Mouse (Mus musculus): Measurements from ENCODE around the gene Ankrd35. TPM values are rescaled to one million over a fixed set of nuclear protein-coding genes. Genes with fewer than 3 reads are reported as not detected.

Ankrd35 gene
- total RNA-seq (2023), result under 1 TPM in 1 of 2 experiments, not detected in 1; 0.18 TPM

DNA sequence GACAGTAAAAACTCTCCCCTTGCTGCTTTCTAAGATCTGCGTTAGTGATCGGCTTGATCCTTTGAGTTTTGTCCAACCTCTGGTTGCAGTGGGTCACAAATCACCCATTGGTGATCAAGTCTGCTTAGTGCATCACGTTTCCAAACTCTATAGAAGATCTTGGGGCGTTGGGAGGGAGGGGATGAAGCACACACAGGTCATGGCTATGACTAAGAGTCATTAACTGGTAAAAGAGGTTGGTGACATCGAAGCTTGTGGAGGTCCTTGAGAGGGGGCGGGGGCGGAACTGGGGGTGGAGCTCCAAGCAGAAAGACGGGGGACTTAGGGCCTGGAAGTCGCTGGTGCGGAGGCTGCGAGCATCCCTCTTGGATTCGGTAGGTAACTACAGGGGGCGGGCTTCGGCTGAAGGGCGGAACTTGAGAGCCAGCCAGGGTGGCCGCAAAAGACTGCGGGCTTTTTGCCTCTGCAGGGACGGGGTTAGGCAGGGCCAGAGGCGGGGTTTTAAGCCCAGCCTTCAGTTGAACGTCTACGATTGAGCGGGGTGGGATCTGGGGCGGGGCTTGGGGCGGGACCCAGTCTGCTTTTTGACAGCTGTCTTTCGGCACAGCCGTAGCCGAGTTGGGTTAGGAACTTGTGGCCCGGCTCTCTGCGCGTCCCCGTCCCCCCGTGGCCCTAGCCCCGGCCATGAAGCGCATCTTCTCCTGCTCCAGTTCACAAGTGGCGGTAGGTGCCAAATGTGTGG is at the start of gene Ankrd35:
TSS of gene Ankrd35 (plus strand) at position 405 of the 742 bp plus-strand sequence.

DNA sequence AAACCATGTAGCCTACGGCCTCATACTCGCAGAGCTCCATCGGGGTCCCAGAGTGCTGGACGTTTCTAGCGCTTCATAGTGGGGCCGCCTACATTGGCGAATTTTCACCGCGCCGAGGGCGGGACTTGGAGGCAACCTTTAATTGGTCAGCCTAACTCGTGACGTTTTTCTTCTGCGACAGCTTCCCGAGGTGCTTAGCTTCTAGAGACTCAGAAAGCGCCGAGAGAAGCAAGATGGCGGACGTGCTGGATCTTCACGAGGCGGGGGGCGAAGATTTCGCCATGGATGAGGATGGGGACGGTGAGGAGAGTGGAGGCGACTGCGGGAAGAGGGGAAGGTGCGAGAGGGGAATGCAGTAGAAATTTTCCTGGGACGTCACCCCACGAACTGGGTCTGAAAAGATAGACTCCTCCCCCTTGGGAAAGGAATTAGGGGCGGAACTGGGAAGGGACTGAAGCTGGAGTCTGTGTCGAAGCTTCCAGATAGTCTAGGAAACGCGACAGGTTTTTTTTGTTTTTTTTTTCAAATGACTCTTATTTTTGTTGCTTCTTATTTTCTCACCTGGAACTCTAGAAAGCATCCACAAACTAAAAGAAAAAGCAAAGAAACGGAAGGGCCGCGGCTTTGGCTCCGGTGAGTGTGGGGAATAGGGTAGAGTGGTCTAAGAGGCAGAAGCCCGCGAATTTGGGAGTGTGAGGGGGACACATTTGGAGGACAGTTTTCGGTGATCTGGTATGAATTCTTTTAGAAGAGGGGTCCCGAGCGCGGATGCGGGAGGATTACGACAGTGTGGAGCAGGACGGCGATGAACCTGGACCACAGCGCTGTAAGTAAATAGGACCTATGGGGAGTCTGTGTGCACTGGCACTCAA is 40.0 kb upstream of the Ankrd35 start, which contains the start of gene Rbm8a:
TSS of gene Rbm8a (plus strand) at position 205 of the 872 bp plus-strand sequence.

DNA sequence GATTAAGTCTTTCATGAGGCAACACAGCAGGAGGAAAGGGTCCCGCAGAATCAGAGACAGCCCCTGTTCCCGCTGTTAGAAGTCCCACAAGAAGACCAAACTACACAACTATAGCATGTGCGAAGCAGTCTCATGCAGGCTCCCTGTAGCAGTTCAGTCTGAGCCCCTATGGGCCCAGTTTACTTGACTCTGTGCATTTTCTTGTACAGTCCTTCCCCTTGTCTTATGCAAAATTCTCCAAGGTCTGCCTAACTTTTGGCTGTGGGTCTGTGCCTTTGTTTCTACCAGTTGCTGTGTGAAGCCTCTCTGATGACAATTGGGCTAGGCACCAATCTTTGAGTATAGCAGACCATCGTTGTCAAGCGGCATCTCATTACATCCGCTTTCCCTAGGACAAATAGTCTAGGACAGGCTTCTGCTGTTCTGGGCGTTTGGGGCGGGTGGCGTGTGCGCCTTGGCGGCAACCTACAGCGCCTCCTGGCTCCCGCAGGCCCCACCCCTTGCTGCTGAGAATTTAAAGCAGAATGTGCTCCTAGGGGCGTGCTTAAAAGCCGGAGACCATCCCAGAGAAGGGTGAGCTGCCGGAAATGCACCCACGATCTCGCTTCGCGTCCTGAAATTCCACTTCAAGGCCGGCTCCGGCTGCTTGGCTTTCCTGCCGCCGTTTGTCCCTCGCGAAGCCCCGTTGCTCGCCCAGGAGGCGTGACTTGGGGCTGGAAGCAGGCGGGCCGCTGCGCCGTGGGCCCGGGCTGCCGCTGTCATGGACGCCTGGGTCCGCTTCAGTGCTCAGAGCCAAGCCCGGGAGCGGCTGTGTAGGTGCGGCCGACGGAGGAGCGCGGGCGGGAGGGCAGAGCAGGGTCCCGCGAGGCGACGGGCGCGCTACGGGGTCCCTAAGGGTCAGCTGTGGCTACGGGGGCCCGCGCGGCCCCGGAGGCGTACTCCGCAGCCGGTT is 34.7 kb upstream of the Ankrd35 start, which contains the start of the genes Pex11b and Gm42957:
TSS of gene Pex11b (plus strand) at position 449 of the 952 bp plus-strand sequence.
TSS of gene Gm42957 (plus strand) at position 547 of the 952 bp plus-strand sequence.

DNA sequence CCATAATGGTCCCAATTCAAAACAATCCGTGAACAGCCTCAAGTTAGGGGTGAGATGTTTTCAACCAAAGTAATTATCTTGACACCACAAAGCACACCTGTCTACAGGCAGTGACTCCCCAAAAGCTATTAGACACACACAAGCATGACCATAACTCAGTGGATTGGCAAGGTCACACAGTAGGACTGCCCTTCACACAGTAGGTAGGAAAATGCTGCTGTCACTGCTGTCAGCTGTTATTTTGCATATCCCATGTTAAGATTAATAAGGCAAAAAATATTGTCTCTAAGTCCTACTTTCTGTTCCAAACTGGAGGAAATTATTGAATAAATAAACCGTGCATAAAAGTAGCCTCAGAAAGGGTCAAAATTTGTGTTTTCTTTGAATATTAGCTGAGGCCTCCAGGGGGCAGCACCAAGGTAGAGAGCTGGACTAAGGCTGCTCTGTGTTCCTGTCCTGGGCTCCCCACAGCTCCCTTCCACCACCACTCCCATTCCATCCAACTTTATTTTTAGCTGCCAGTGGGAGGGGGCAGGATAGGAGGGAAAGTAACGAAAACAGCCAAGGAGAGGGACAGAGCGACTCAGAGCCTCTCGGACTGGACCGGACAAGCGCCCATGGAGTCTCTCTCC is 24.8 kb upstream of the Ankrd35 start, which contains the start of gene Itga10:
TSS of gene Itga10 (plus strand) at position 567 of the 632 bp plus-strand sequence.

DNA sequence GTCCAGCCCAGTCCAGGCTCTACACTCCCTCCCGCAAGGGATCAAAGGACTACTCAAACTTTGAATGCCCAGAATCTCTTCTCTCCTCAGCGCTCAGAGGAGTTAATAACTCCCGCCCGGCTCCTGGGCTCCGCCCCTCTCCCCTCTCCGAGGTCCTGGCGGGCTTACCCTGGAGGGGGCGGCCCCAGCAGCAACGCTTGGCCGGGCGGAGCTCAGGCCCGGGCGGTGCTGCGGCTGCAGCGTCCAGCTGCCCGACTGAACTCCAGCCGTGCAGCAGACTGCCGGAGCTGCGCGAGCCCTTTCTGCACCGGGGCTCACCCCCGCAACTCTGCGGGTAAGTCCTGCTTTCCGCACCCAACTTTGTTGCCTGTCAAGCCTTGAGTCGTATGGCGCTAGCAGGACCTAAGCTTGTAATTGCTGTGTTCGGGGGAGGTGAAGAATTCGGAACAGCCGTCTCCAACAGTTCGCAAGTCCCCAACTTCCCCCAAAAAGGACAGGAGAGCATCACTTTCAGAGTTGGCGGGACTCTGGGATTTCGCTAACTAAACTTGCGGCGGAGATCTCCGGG is 26.4 kb downstream of the Ankrd35 start, which contains the start of gene Pias3:
TSS of gene Pias3 (plus strand) at position 187 of the 568 bp plus-strand sequence.

DNA sequence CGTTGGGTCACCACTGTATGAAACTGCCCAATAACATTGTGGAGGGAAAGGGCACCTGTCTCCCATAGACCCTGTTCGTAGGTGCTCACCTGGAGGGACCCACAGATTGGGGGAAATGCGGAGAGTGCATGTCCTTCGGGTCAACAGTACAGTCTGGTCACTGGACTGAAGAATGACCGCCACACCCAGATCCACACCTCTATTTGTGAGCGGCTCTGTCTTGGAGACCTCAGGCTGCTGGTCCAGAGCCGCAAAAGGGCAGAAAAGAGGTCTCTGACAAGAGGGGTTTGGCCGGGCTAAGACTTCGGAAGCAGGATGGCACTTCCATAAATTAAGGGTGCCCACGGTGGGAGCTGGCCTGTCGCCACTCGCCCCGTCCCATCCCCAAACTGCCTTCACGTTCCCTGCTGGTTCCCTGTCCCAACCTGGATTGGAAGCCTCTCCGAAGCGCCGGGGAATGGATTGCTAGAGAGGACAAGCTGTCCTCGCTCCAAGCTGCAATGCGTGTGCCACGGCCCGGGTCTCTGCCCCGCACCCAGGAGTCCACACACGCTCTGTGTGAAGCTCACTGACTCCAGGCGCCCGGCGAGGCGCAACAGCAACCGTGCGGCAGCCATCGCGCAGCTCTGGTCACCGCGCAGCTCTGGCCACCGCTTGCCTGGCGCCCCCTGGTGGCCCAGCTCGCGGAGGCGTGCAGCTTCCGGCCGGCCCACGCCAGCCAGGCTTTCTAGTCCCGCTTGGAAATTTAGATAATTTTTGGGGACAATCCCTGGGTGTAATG is 38.2 kb downstream of the Ankrd35 start, which contains the start of gene Nudt17:
TSS of gene Nudt17 (minus strand) at position 660 of the 781 bp plus-strand sequence.

DNA sequence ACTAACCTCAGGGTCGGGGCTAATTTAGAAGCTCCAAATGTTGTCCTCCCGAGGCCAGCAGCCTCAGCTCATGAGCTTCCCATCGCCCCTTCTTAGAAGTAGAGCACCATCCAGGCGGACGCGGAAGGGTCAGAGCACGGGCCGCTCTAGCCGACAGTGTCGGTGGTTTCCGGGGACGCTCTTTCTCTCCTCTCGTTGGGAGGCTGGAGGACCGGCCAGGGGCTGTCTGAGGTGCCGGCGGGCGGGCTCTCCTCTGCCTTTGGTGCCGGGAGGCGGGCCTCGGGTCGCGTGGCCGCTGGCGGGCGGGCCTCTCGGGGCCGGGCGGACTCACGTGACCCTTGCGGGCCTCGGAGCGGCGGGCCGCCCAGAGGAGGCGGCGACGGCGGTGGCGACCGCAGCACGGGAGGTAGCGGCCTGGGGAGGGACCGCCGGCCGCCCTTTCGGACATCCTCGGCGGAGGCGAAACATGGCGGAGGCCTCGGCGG is 57.5 kb downstream of the Ankrd35 start, which contains the start of the genes Polr3c and Rnf115:
TSS of gene Polr3c (minus strand) at position 286 of the 485 bp plus-strand sequence.
TSS of gene Rnf115 (plus strand) at position 322 of the 485 bp plus-strand sequence.

Other genes starting within 250 kb of the Ankrd35 start
- gene BC107364, start 217.8 kb upstream of the Ankrd35 start, total RNA-seq (2023), result not detected
- not detected for gene Hfe2, start 145.0 kb upstream of the Ankrd35 start, total RNA-seq (2023)
- gene Txnip, start 112.2 kb upstream of the Ankrd35 start, total RNA-seq (2023), result 1,000 to 10,000 TPM in 1 of 2 experiments, 100 to 1,000 TPM in 1; 931 to 1,017 TPM
- gene Gm16253, start 93.1 kb upstream of the Ankrd35 start, total RNA-seq (2023), result not detected
- gene Polr3gl, start 76.0 kb upstream of the Ankrd35 start, total RNA-seq (2023), result 10 to 100 TPM; 26.1 to 33.7 TPM
- not detected for gene Ankrd34a, start 73.5 kb upstream of the Ankrd35 start, total RNA-seq (2023)
- gene Lix1l, start 69.0 kb upstream of the Ankrd35 start, total RNA-seq (2023), result under 1 TPM; 0.64 to 0.65 TPM
- gene Rbm8a, start 40.2 kb upstream of the Ankrd35 start, total RNA-seq (2023), result 10 to 100 TPM; 93.0 to 93.1 TPM
- 10 to 100 TPM; 24.4 to 29.6 TPM for gene Pex11b, start 34.8 kb upstream of the Ankrd35 start, total RNA-seq (2023)
- under 1 TPM in 1 of 2 experiments, not detected in 1; 0.26 TPM for gene Gm42957, start 34.7 kb upstream of the Ankrd35 start, total RNA-seq (2023)
- 1 to 10 TPM; 2.2 to 2.5 TPM for gene Itga10, start 24.5 kb upstream of the Ankrd35 start, total RNA-seq (2023)
- 10 to 100 TPM; 48.3 to 60.7 TPM for gene Pias3, start 26.3 kb downstream of the Ankrd35 start, total RNA-seq (2023)
- gene Nudt17, start 38.4 kb downstream of the Ankrd35 start, total RNA-seq (2023), result 1 to 10 TPM; 1.1 to 1.2 TPM
- 10 to 100 TPM; 51.9 to 64.0 TPM for gene Polr3c, start 57.5 kb downstream of the Ankrd35 start, total RNA-seq (2023)
- gene Rnf115, start 57.5 kb downstream of the Ankrd35 start, total RNA-seq (2023), result 10 to 100 TPM; 55.8 to 59.7 TPM
- not detected for gene Pdzk1, start 159.2 kb downstream of the Ankrd35 start, total RNA-seq (2023)
- 1 to 10 TPM in 1 of 2 experiments, under 1 TPM in 1; 0.90 to 1.2 TPM for gene Cd160, start 159.2 kb downstream of the Ankrd35 start, total RNA-seq (2023)
- gene Gja5, start 234.6 kb downstream of the Ankrd35 start, total RNA-seq (2023), result not detected
- 10 to 100 TPM; 22.5 to 24.1 TPM for gene Gpr89, start 235.2 kb downstream of the Ankrd35 start, total RNA-seq (2023)